Mouse (Mus musculus) regulatory T cell (primary cell): ENCODE data around the gene Ensa.

Experiments
- in situ Hi-C: fragments of 300-600 bp; cut with MboI, MseI; formaldehyde crosslinking; loops from one replicate; pipeline ENCODE4 v1.15.1; 2025; ENCODE audit warnings: high pct_unique_total_duplicates

The Ensa gene

GRCm38 (mm10) chr3:95679551-95679950 is 54.8 kb downstream of the Ensa start:
- in situ Hi-C loops, result no loop called here

GRCm38 (mm10) chr3:95680673-95681072 is 55.9 kb downstream of the Ensa start:
- in situ Hi-C loops, result no loop called here

- in situ Hi-C loops, result no loop called here
These were observed 56.6 kb downstream of the Ensa start for GRCm38 (mm10) chr3:95681365-95681764.
